Mouse (Mus musculus) embryonic facial prominence, embryonic 14.5 days (tissue): ENCODE results near the gene Ube2z. TPM values are rescaled to one million over a fixed set of nuclear protein-coding genes. Genes with fewer than 3 reads are reported as not detected.
"Not testable (repeated sequence)": the region's sequence is repeated elsewhere in the genome, so short reads cannot be mapped to it uniquely, and the experiment has no call there.

ENCODE experiments used
- ATAC-seq: fragments of 200-750 bp; cut with Nextera tagmentation; 2 replicates; pipeline ENCODE4 v1.8.0; 2017; ENCODE audit warnings: low read depth, moderate number of reproducible peaks, moderate TSS enrichment
- DNase-seq: peaks from one replicate; pipeline ENCODE4 v3.0.0-alpha.2; 2015; ENCODE audit warnings: low spot score
- H3K27ac ChIP-seq: fragments of 300-500 bp; sonication (generic); replicated peaks from 2 replicates; pipeline ENCODE4 v1.5.1; 2014; ENCODE audit warnings: low read depth, mild to moderate bottlenecking, low read length, moderate library complexity
- H3K27me3 ChIP-seq: fragments of 300-500 bp; sonication (generic); replicated peaks from 2 replicates; pipeline ENCODE4 v1.6.1; 2014; ENCODE audit warnings: low read length; ENCODE audit not compliant: control insufficient read depth, insufficient read depth
- H3K36me3 ChIP-seq: fragments of 300-500 bp; sonication (generic); 2 replicates; pipeline ENCODE4 v1.6.1; 2014; ENCODE audit warnings: low read length, mixed read lengths; ENCODE audit not compliant: control insufficient read depth, insufficient read depth
- H3K4me1 ChIP-seq: fragments of 300-500 bp; sonication (generic); 2 replicates; pipeline ENCODE4 v1.6.1; 2014; ENCODE audit warnings: antibody characterized with exemption, low read length; ENCODE audit not compliant: control insufficient read depth, insufficient read depth
- H3K4me2 ChIP-seq: fragments of 300-500 bp; sonication (generic); 2 replicates; pipeline ENCODE4 v1.6.1; 2014; ENCODE audit warnings: low read depth, mild to moderate bottlenecking, low read length, moderate library complexity, mixed read lengths
- H3K4me3 ChIP-seq: fragments of 300-500 bp; sonication (generic); 2 replicates; pipeline ENCODE4 v1.5.1; 2014; ENCODE audit warnings: low read depth, mild to moderate bottlenecking, low read length
- H3K9ac ChIP-seq: fragments of 300-500 bp; sonication (generic); 2 replicates; pipeline ENCODE4 v1.6.1; 2014; ENCODE audit warnings: low read depth, mild to moderate bottlenecking, low read length, moderate library complexity, mixed read lengths
- H3K9me3 ChIP-seq: fragments of 300-500 bp; sonication (generic); 2 replicates; pipeline ENCODE4 v1.6.1; 2016; ENCODE audit warnings: low read length; ENCODE audit not compliant: control insufficient read depth
- WGBS: fragments of 180-500 bp; shearing (Covaris S2); extraction: QIAGEN DNeasy Blood & Tissue Kit; methylation state at CpG from one replicate; pipeline ENCODE4 v1.1.7; 2014; 5-methylcytosine and 5-hydroxymethylcytosine counted together
- polyA plus RNA-seq: library from polyadenylated mRNA; unstranded; fragments of >200 nt; fragmentation: Nextera tagmentation; extraction: Ambion mirVana; gene quantifications from 2 replicates; pipeline ENCODE4 v1.2.1, GENCODE M21; 2014

The Ube2z gene
- 39.5 and 40.6 TPM in 2 replicates for polyA plus RNA-seq

DNA sequence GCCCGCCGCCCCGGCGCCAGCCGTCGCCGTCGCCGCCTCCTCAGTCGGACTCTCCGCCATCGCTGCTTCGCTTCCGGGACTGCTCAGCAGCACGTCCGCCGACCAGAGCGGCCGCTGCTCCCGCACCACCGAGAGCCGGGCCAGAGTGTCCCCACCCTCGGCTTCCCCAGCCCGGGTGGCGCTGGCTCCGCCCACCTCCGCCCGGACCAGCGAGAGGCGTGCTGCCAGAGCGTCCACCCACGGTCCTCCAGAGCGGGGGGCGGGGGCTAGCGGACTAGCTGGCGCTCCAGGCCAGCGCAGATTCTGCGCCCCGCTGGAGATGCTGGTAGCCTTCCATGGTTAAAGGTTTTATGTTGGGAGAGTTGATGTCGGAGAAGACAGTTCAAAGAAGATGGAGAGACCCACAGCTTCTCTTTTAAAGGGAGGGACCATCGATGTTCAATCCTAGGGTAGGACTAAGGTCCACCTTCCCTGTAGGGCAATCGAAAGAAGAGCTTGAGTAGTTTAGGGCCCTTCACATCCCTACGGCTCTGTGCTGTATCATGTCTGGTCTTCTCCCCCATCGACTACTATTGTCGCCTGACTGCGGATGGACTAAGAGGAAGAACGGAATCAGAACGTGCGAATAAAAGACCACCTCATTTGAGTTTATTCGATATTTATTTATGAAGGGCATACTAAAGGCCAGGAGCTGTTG, at the start of gene Ube2z:
TSS of gene Ube2z (minus strand) at position 174 of the 697 bp plus-strand sequence.
- H3K36me3 ChIP-seq = peaks cover 26% of the 10 kb centered on the region
- DNase-seq (peak; percentile 97), ATAC-seq (peak; percentile 98)
- H3K9ac ChIP-seq = peak within 1 kb of the TSS; percentile 93
- H3K4me1 ChIP-seq = peaks cover 12% of the 10 kb centered on the region
- whole genome bisulfite sequencing = 7% methylated on average over 36 of the region's 50 CpGs
- H3K4me3 ChIP-seq = peak within 1 kb of the TSS; percentile 95
- H3K27ac ChIP-seq = peak within 1 kb of the TSS; percentile 84
- peak within 1 kb of the TSS; percentile 92 for H3K4me2 ChIP-seq
- no peaks in the 10 kb centered on the region for H3K27me3 ChIP-seq
- H3K9me3 ChIP-seq = no peaks in the 10 kb centered on the region

- Histone ChIP-seq H3K4me3 (no peak overlapping the region), H3K36me3 (no peaks in the 10 kb centered on the region), H3K27me3 (no peaks in the 10 kb centered on the region), H3K9ac (no peak overlapping the region), H3K4me1 (no peaks in the 10 kb centered on the region), H3K9me3 (no peaks in the 10 kb centered on the region), H3K27ac (no peak overlapping the region), H3K4me2 (no peak overlapping the region)
- no peak for DNase-seq
- no peak for ATAC-seq
- 58% methylated on average over 2 of the region's 2 CpGs for WGBS
These were observed 48.9 kb upstream of the Ube2z start for GRCm38 (mm10) chr11:96114077-96114476.

DNA sequence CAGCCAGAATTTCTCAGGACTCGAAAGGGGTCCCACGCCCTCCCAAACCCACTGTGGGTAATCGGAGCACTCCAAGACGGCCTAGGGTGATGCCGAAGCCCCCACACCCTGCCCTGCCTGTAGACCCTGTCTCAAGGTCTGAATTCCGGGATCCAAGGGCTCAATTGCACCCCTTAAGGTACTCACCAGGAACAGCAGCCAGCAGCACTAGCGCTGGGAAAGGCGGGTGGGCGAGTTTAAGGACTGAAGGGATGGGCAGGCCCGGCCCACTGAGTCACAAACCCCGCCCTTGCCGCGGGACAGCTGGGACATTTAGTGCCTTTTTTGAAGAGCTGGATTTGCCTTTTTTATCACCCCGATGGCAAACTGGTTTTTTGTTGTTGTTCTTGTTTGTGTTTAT, 46.6 kb upstream of the Ube2z start, which contains the start of gene Calcoco2:
TSS of gene Calcoco2 (minus strand) at position 214 of the 400 bp plus-strand sequence.
- Histone ChIP-seq H3K27me3 (no peaks in the 10 kb centered on the region), H3K4me2 (no peak within 1 kb of the TSS), H3K4me3 (no peak within 1 kb of the TSS), H3K9me3 (no peaks in the 10 kb centered on the region), H3K9ac (no peak within 1 kb of the TSS), H3K27ac (no peak within 1 kb of the TSS), H3K36me3 (no peaks in the 10 kb centered on the region), H3K4me1 (no peaks in the 10 kb centered on the region)
- no peak for DNase-seq
- no peak for ATAC-seq
- 34% methylated on average over 11 of the region's 14 CpGs for WGBS

GRCm38 (mm10) chr11:96110950-96111349, 45.8 kb upstream of the Ube2z start:
- not testable (repeated sequence) for ATAC-seq, H3K9me3 ChIP-seq, DNase-seq, H3K4me1 ChIP-seq, H3K4me2 ChIP-seq, H3K27me3 ChIP-seq, H3K4me3 ChIP-seq, H3K27ac ChIP-seq, H3K9ac ChIP-seq, H3K36me3 ChIP-seq
- WGBS = 62% methylated on average over 2 of the region's 2 CpGs

- Histone ChIP-seq H3K4me3 (no peak overlapping the region), H3K27ac (no peak overlapping the region), H3K36me3 (no peaks in the 10 kb centered on the region), H3K4me2 (no peak overlapping the region), H3K4me1 (no peaks in the 10 kb centered on the region), H3K27me3 (no peaks in the 10 kb centered on the region), H3K9ac (no peak overlapping the region), H3K9me3 (no peaks in the 10 kb centered on the region)
- no peak for ATAC-seq
- WGBS = 53% methylated on average over 1 of the region's 1 CpGs
- DNase-seq = peak; percentile 34
These were observed 43.2 kb upstream of the Ube2z start for GRCm38 (mm10) chr11:96108376-96108775.

GRCm38 (mm10) chr11:96093361-96093760, 28.2 kb upstream of the Ube2z start:
- Histone ChIP-seq H3K27ac (no peak overlapping the region), H3K9ac (no peak overlapping the region)
- 11% methylated on average over 3 of the region's 3 CpGs for WGBS

GRCm38 (mm10) chr11:96092674-96093291, 27.6 kb upstream of the Ube2z start:
- Histone ChIP-seq H3K4me2 (no peak overlapping the region), H3K27me3 (no peaks in the 10 kb centered on the region), H3K4me3 (no peak overlapping the region), H3K27ac (no peak overlapping the region), H3K9ac (no peak overlapping the region), H3K4me1 (no peaks in the 10 kb centered on the region), H3K9me3 (peaks cover 6% of the 10 kb centered on the region; the same call in 1 of the 2 replicates), H3K36me3 (no peaks in the 10 kb centered on the region)
- DNase-seq (peak; percentile 28), ATAC-seq (peak; percentile 62; the same call in 1 of the 2 replicates)
- WGBS = 38% methylated on average over 7 of the region's 7 CpGs

More at GRCm38 (mm10) chr11:96093361-96093760, 28.2 kb upstream of the Ube2z start:
- Histone ChIP-seq H3K4me1 (no peaks in the 10 kb centered on the region), H3K9me3 (no peaks in the 10 kb centered on the region; the same call in 1 of the 2 replicates), H3K27me3 (no peaks in the 10 kb centered on the region), H3K36me3 (no peaks in the 10 kb centered on the region), H3K4me3 (no peak overlapping the region), H3K4me2 (no peak overlapping the region)
- DNase-seq = peak; percentile 27
- peak; percentile 68; the same call in 1 of the 2 replicates for ATAC-seq

DNA sequence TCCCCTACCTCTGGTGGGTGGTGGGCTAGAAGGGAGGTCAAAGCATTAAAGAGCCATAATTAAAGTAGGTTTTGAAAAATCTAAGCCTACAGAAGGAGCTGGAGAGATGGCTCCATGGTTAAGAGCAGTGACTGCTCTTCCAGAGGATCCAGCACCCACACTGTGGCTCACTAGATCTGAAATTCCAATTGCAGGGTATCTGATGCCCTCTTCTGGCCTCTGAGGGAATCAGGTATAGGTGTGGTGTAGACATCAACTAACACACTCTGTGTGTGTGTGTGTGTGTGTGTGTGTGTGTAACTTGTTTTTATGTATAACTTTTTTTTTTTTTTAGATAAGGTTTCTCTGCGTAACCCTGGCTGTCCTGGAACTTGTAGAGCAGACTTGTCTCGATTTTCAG, 25.9 kb upstream of the Ube2z start:
- H3K27me3 ChIP-seq = no peaks in the 10 kb centered on the region
- no peak overlapping the region for H3K4me3 ChIP-seq
- H3K9me3 ChIP-seq = peaks cover 6% of the 10 kb centered on the region; the same call in 1 of the 2 replicates
- ATAC-seq (no peak), DNase-seq (peak; percentile 42)
- H3K4me2 ChIP-seq = no peak overlapping the region
- H3K4me1 ChIP-seq = no peaks in the 10 kb centered on the region
- H3K27ac ChIP-seq = no peak overlapping the region
- H3K36me3 ChIP-seq = no peaks in the 10 kb centered on the region
- 61% methylated on average over 2 of the region's 2 CpGs for WGBS
- no peak overlapping the region for H3K9ac ChIP-seq
